Mouse (Mus musculus) olfactory bulb, adult 2 months (tissue): ENCODE results near the gene Stmn3.

Source experiments
- CTCF ChIP-seq: fragments of 200-500 bp; IDR thresholded peaks from 2 replicates; pipeline ENCODE4 v1.5.1; 2012; ENCODE audit warnings: low read depth, mild to moderate bottlenecking, low read length, moderate library complexity; ENCODE audit not compliant: insufficient read depth
- POLR2A ChIP-seq: fragments of 200-500 bp; IDR thresholded peaks from 2 replicates; pipeline ENCODE4 v1.6.1; 2012; ENCODE audit warnings: mild to moderate bottlenecking, low read depth, low read length, moderate library complexity; ENCODE audit not compliant: insufficient read depth

DNA sequence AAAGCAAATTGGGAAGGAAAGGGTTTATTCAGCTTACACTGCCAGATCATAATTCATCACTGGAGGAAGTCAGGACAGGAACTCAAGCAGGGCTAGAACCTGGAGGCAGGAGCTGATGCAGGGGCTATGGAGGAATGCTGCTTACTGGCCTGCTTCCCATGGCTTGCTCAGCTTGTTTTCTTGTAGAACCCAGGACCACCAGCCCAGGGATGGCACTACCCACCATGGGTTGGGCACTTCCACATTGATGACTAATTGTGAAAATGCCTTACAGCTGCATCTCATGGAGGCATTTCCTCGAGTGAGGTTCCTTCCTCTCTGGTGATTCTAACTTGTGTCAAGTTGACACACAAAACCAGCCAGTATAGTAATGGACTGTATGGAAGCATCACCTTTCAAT, 23.4 kb downstream of the Stmn3 start:
- no peak for TF ChIP-seq POLR2A
- no peak for TF ChIP-seq CTCF
